Mouse (Mus musculus): ENCODE measurements at regions not wholly inside any gene's neighbourhood (a gene's known extent, or its start where the extent isn't known, plus 50 kb on each side); places are given as distances from the start of the nearest gene placed in this dataset.

DNA sequence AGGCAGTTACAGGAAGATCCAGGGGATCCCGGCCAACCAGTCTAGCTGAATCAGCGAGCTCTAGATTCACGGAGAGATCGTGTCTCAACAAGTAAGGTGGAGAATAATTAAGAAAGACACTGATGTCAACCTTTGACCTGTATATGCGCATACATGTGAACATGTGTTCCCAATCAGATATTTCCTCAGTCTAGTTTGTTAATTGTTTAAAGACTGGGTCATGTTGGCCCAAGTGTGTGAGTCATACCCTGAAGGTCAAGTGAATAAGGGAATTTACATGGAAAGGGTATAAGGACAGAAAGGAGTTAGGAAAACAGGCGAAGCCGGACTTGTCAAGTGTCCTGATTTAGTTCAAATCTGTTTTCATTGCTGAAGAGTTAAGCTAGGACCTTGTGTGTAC, 76.4 kb upstream of the Mmadhc start:
- DNase-seq = no peak

DNA sequence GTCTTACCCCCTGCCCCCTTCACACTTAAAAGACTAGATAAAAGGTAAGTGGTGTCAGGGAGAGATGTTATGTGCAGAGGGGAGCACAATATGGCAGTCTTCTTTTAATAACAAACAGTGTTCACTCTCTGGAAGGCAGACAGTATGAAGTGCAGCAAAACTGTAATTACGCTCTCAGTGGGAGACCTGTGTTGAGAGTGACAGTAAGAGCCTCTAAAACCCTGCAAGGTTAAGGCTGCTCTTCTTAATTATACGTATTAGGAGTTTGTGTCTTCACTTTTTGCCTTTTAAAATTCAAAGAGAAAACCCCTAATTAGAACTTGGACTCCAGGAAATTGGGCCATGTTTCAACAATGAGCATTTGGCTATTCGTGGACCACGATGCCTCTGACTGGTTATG, 72.2 kb upstream of the Mmadhc start:
- DNase-seq = no peak

DNA sequence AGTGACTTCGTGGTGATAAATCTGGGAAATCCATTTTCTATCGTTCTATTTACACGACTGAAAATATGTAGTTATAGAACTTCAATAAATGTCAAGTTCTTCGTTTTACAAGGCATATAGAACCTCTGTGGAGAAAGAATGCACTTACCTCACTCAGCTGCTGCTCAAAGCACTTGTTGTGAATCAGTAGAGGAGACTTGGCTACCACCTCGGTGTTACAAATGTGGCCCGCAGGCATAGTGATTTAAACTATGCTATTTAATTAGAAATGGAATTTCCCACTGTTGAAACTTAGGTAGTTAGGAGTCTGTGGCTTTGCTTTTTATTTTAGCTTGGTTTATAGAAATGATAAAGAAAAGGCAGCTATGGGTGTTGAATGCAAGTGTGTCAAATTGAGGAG, 71.8 kb upstream of the Mmadhc start:
- no peak for DNase-seq

DNA sequence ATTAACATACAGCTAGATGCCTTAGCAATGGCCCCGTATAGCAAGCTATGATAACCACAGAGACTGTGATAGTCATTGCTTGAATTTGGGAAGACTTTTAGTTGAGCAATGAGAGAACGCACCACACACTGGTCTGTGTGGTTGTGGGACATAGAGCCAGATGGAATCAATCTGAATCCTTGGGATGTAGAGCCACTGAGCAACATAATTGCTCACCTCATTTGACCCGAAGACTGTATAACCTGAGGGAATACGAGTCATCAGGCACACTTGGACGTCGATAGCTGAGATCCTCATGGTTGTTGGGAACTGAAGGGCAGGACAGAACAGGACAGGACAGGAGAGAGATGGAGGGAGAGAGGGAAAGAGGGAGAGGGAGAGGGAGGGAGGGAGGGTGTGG, 68.6 kb upstream of the Mmadhc start:
- DNase-seq = no peak

DNA sequence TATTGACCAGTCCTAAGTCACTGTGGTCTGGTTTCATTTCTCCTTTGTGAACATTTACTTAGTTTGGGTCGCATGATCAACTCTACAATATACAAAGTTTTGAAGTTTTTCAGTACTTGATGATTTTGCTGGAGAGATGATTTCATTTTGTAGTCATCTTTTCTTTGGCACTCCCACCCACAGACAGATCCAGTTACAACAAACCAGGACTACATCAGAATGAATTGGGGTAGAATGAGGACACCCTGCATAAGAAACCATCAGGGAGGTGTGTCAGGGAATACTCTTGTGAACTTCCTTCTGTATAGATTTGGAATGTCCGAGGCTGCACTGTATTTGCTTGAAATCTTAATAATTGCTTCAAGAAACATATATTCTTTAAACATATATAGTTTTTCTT, 59.5 kb upstream of the Mmadhc start:
- no peak for DNase-seq

DNA sequence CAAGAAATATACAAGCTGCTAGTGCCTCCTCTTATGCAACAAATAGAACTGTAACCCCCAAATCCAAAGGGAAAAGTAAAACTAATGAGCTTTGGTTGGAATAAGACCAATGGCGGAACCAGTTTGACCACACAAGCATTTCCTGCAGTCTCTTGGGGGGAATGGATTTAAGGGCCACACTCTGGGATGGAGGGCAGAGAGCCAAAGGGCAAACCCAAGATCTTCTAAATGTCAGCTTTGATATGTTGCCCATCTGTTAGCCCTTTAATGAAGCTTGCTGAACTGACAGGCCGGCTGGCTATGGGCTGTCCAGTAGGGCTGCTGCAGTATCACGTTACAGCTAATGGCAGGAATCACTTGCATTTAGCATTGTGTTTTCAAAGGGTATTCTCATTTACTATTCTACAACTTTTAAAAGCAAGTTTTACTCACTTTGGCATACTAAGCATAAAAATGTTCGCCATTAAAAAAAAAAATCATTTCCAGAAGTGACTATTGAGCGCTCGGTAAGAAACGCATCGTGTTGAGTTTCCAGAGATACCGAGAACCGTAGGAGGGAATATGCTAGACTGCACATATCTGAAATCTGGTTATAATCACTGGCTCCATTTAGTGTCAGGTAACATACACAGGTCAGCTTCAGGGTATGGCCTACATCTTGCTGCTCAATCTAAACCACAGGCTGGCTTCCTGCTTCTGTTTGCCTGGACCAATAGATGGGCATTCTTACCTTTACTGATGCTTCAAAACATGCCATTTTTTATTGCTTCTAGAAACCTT, 51.1 kb upstream of the Mmadhc start:
- no peak for DNase-seq

Measured in cerebellum, postnatal 25 days (tissue).